Comparison of ENCODE assay signal across 14 mouse cellular contexts in genomic region chr8:117428524-117429162, GRCm38 (mm10).
DNase-seq lines count a peak whose midpoint lies in the region; ATAC-seq and TF ChIP-seq lines count a peak whose summit lies in the region.
"Had no signal": no experiment of that assay in that cellular context is flagged by ENCODE, and none has a peak within 500 bp of the region (broad histone marks: within the 10 kb centered on the region; RNA-seq: fewer than 3 reads in every experiment).

No protein-coding gene starts in this region.

- TF ChIP-seq POLR2A in myocyte (IDR thresholded peaks at IDR 0.05; ENCODE audit: insufficient read length, low read depth) = no peak

- H3ac ChIP-seq in C2C12 (ENCODE audit: control insufficient read depth, insufficient read length, low read depth) (no peak overlapping the region), myocyte (ENCODE audit: control insufficient read depth, insufficient read length) (no peak overlapping the region)

- WGBS in forebrain, embryonic 15.5 days = 68% methylated on average over 21 of the region's 21 CpGs
- 76% methylated on average over 21 of the region's 21 CpGs for WGBS in kidney, embryonic 15.5 days

- H3K4me3 ChIP-seq in C2C12 (ENCODE audit: insufficient read depth, poor library complexity, severe bottlenecking) (no peak overlapping the region), myocyte (no peak overlapping the region)
- no peak overlapping the region for H3K4me3 ChIP-seq in forebrain, embryonic 15.5 days
- no peak overlapping the region for H3K4me3 ChIP-seq in kidney, embryonic 15.5 days (replicated peaks)
- H3K4me3 ChIP-seq: gastrocnemius, adult 2 months had no signal

- peak; percentile 40 to 64 for DNase-seq in layer of hippocampus, adult 18-20 months (ENCODE audit: low spot score in 2 of 2)
- DNase-seq in layer of hippocampus, postnatal 14 days (ENCODE audit: low spot score in 2 of 2) = no peak
- no peak for DNase-seq in ovary, postnatal 36 days (ENCODE audit: low spot score)
- DNase-seq: adrenal gland, postnatal 36 days; cerebellum, adult 9-10 months; gastrocnemius, adult 2 months; kidney, postnatal 4 days had no signal

- no peak for TF ChIP-seq CTCF in C2C12 (IDR thresholded peaks at IDR 0.05; ENCODE audit: control insufficient read depth, insufficient read depth, insufficient read length)

- H3K36me3 ChIP-seq in C2C12 (ENCODE audit: control insufficient read depth, insufficient read depth) = peaks cover 22% of the 10 kb centered on the region
- H3K36me3 ChIP-seq in forebrain, embryonic 15.5 days = peaks cover 37% of the 10 kb centered on the region
- peaks cover 14% of the 10 kb centered on the region for H3K36me3 ChIP-seq in myocyte (ENCODE audit: control insufficient read depth, insufficient read depth)
- peaks cover 88% of the 10 kb centered on the region for H3K36me3 ChIP-seq in kidney, embryonic 15.5 days

- H3K27me3 ChIP-seq in C2C12 (ENCODE audit: control insufficient read depth, insufficient read depth, insufficient read length) (no peaks in the 10 kb centered on the region), myocyte (ENCODE audit: control insufficient read depth, insufficient read depth, insufficient read length) (no peaks in the 10 kb centered on the region)
- H3K27me3 ChIP-seq in forebrain, embryonic 15.5 days = no peaks in the 10 kb centered on the region
- no peaks in the 10 kb centered on the region for H3K27me3 ChIP-seq in kidney, embryonic 15.5 days

- no peak overlapping the region for H3K9ac ChIP-seq in forebrain, embryonic 15.5 days (replicated peaks)
- no peak overlapping the region for H3K9ac ChIP-seq in kidney, embryonic 15.5 days
- H3K9ac ChIP-seq: liver, embryonic 14.5 days had no signal

- 0 out of 2 replicates have a peak overlapping the region, but pooled peaks have one; percentile 20 for H3K27ac ChIP-seq in forebrain, embryonic 15.5 days (replicated peaks)
- no peak overlapping the region for H3K27ac ChIP-seq in kidney, embryonic 15.5 days
- H3K27ac ChIP-seq: gastrocnemius, adult 2 months; liver, embryonic 14.5 days; macrophage had no signal

- no peak for ATAC-seq in forebrain, embryonic 15.5 days (replicated peaks)
- no peak for ATAC-seq in kidney, embryonic 15.5 days (replicated peaks; ENCODE audit: low FRiP score)
- ATAC-seq: intestine, embryonic 16.5 days had no signal

- peaks cover under 1% of the 10 kb centered on the region; the same call in 1 of the 2 replicates for H3K4me1 ChIP-seq in forebrain, embryonic 15.5 days
- no peaks in the 10 kb centered on the region for H3K4me1 ChIP-seq in kidney, embryonic 15.5 days

- H3K4me2 ChIP-seq in forebrain, embryonic 15.5 days (replicated peaks) = no peak overlapping the region
- H3K4me2 ChIP-seq in myocyte (ENCODE audit: low read depth) = no peak overlapping the region
- H3K4me2 ChIP-seq in kidney, embryonic 15.5 days = no peak overlapping the region

- H3K9me3 ChIP-seq in forebrain, embryonic 15.5 days = no peaks in the 10 kb centered on the region
- no peaks in the 10 kb centered on the region for H3K9me3 ChIP-seq in kidney, embryonic 15.5 days (replicated peaks)

- no peaks in the 10 kb centered on the region for H3K79me3 ChIP-seq in C2C12 (ENCODE audit: low read depth)

- no peaks in the 10 kb centered on the region for H3K79me2 ChIP-seq in C2C12 (ENCODE audit: control insufficient read depth, insufficient read depth)
- no peaks in the 10 kb centered on the region for H3K79me2 ChIP-seq in myocyte (ENCODE audit: control insufficient read depth, insufficient read depth)

TF ChIP-seq in C2C12, 6 proteins besides CTCF, POLR2A, EP300 and RAD21:
- TF ChIP-seq MYOD1 (IDR thresholded peaks at IDR 0.05; ENCODE audit: control insufficient read depth, insufficient read length, low read depth) (peak; percentile 60), MYOG (IDR thresholded peaks at IDR 0.05; ENCODE audit: control insufficient read depth, extremely low read depth, insufficient read length) (no peak)
TF ChIP-seq in C2C12: peak in this region for 1.

TF ChIP-seq in myocyte, 11 proteins besides CTCF, POLR2A, EP300 and RAD21:
- TF ChIP-seq MYOD1 (IDR thresholded peaks at IDR 0.05; ENCODE audit: control insufficient read depth in 1 of 3, insufficient read length in 2 of 3, low read depth in 2 of 3) (peak in 2 of 3 experiments; percentile 77 to 78), REST (IDR thresholded peaks at IDR 0.05; ENCODE audit: insufficient read depth, insufficient read length) (no peak)

Comparison
In these comparisons a context has a peak if more than half of its experiments do, and no peak if none do; other contexts are left out.
1. DNase-seq: peak in layer of hippocampus, adult 18-20 months (2 of 2); none in layer of hippocampus, postnatal 14 days (0 of 2) and ovary, postnatal 36 days (single experiment).